Mouse (Mus musculus): ENCODE measurements around the gene Gimap1.

Gimap1 gene

GRCm38 (mm10) chr6:48739780-48740055 lies 864 bp downstream of the Gimap1 start:
- DNase-seq (ENCODE audit: low spot score in 2 of 2): no peak

GRCm38 (mm10) chr6:48740501-48741169 lies 1.8 kb downstream of the Gimap1 start:
- no peak for DNase-seq (ENCODE audit: low spot score in 2 of 2)

GRCm38 (mm10) chr6:48741273-48741672 lies 2.4 kb downstream of the Gimap1 start:
- DNase-seq (ENCODE audit: low spot score in 2 of 2): no peak

GRCm38 (mm10) chr6:48741711-48742206 lies 2.9 kb downstream of the Gimap1 start:
- DNase-seq (ENCODE audit: low spot score in 2 of 2): no peak

GRCm38 (mm10) chr6:48742422-48743351 lies 3.8 kb downstream of the Gimap1 start:
- peak in 1 of 2 experiments; percentile 14 for DNase-seq (ENCODE audit: low spot score in 2 of 2)

- no peak for DNase-seq (ENCODE audit: low spot score in 2 of 2)
Measured at GRCm38 (mm10) chr6:48745490-48745889, 6.6 kb downstream of the Gimap1 start.

- DNase-seq (ENCODE audit: low spot score in 2 of 2): peak in 1 of 2 experiments; percentile 15
Measured at GRCm38 (mm10) chr6:48745959-48746889, 7.4 kb downstream of the Gimap1 start, which contains the start of gene Gimap5. Gene Gimap5, plus strand, starts transcription at chr6:48746197.

GRCm38 (mm10) chr6:48747091-48747966 lies 8.5 kb downstream of the Gimap1 start:
- no peak for DNase-seq (ENCODE audit: low spot score in 2 of 2)

- no peak for DNase-seq (ENCODE audit: low spot score in 2 of 2)
Measured at GRCm38 (mm10) chr6:48763567-48764270, 24.9 kb downstream of the Gimap1 start.

- no peak for DNase-seq (ENCODE audit: low spot score in 2 of 2)
Measured at GRCm38 (mm10) chr6:48764496-48764895, 25.6 kb downstream of the Gimap1 start.

GRCm38 (mm10) chr6:48768178-48768869 lies 29.5 kb downstream of the Gimap1 start:
- DNase-seq (ENCODE audit: low spot score in 2 of 2): no peak

GRCm38 (mm10) chr6:48768933-48769332 lies 30.1 kb downstream of the Gimap1 start:
- no peak for DNase-seq (ENCODE audit: low spot score in 2 of 2)

- no peak for DNase-seq (ENCODE audit: low spot score in 2 of 2)
Measured at GRCm38 (mm10) chr6:48770696-48771095, 31.8 kb downstream of the Gimap1 start, which contains the start of gene Gimap3. Gene Gimap3, minus strand, starts transcription at chr6:48770851.

- DNase-seq (ENCODE audit: low spot score in 2 of 2): peak; percentile 25 to 68
Measured at GRCm38 (mm10) chr6:48772030-48772429, 33.2 kb downstream of the Gimap1 start.

GRCm38 (mm10) chr6:48784406-48784805 lies 45.6 kb downstream of the Gimap1 start:
- no peak for DNase-seq (ENCODE audit: low spot score in 2 of 2)

- no peak for DNase-seq (ENCODE audit: low spot score in 2 of 2)
Measured at GRCm38 (mm10) chr6:48785189-48785588, 46.3 kb downstream of the Gimap1 start.

GRCm38 (mm10) chr6:48785601-48786000 lies 46.7 kb downstream of the Gimap1 start:
- DNase-seq (ENCODE audit: low spot score in 2 of 2): no peak

- no peak for DNase-seq (ENCODE audit: low spot score in 2 of 2)
Measured at GRCm38 (mm10) chr6:48787867-48788266, 49.0 kb downstream of the Gimap1 start.
